Mouse (Mus musculus): ENCODE results near the gene Fam221b. TPM values are rescaled to one million over a fixed set of nuclear protein-coding genes. Genes with fewer than 3 reads are reported as not detected.

Fam221b gene
- 0.07 and 0.22 TPM in 2 replicates for polyA plus RNA-seq (2012)

DNA sequence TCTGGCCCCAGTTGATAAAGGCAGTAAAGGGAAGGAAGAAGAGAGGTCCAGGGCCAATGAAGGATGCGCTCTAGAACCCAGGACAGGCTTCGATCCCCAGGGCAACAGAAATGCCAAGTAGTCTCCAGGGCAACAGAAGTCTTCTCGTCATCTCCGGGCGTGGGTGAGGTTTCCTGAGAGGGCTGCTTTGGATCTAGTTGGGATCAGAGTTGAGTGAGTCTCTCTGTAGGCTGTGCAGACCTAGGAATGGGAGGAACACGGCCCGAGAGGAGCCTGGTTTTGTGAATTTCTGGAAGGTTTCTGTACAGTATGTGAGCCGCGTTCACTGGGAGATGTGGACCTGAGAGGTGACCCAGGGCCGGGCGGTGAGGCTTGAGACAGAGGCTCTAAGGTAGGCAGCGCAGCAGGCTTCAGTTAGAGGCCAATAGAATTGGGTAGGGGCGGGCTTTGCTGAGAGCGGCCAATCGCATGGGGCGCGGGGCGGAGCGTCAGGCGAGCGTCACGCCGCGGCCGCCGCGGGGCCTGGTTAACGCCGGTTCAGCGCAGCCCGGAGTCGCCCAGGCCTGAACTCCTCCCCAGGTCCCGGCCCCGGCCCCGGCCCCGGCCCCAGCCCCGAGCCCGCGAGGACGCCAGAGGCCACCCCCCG is at the start of gene Fam221b, which contains the start of gene Tmem8b:
TSS of gene Fam221b (minus strand) at position 364 of the 646 bp plus-strand sequence.
TSS of gene Tmem8b (plus strand) at position 190 of the 646 bp plus-strand sequence.

DNA sequence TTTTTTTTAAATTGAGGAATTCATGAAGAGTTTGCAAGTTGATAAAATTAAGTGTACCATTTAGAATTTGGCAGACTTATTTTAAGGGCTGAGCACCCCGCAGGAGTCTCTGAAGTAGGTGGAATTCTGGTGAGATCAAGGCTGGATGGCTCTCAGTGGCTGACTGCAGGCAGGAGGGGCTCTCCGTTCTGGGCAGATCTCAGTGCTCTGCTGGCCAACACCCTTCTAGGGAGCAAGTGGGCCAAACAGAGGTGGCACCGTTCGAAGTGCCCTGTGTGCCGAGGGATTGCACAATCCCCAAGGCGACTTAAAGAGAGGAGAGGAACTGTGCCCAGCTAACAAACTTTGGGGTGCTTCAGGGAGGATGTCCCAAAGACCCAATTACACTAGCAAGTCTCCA is 40.9 kb upstream of the Fam221b start, which contains the start of gene Olfr71:
TSS of gene Olfr71 (minus strand) at position 387 of the 400 bp plus-strand sequence.

DNA sequence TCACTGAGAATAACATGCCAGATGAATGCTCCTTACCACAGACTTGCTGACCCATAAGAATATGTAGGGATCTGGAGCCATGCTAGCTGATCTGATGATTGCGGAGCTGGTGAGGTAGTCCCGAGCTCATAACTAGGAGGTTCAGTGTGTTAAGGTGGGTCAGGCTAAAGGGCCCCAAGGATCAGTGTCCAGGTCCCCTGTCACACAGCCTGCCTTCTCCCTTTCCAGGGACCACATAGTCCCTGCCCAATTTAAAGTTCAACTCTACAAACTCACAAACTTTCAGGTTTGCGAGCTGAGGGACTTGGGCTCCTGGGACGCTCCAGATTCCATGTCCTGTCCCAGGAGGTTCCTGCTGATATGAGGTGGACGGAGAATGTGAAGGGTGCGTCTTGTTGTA is 31.8 kb upstream of the Fam221b start, which contains the start of gene Olfr70:
TSS of gene Olfr70 (minus strand) at position 101 of the 400 bp plus-strand sequence.

DNA sequence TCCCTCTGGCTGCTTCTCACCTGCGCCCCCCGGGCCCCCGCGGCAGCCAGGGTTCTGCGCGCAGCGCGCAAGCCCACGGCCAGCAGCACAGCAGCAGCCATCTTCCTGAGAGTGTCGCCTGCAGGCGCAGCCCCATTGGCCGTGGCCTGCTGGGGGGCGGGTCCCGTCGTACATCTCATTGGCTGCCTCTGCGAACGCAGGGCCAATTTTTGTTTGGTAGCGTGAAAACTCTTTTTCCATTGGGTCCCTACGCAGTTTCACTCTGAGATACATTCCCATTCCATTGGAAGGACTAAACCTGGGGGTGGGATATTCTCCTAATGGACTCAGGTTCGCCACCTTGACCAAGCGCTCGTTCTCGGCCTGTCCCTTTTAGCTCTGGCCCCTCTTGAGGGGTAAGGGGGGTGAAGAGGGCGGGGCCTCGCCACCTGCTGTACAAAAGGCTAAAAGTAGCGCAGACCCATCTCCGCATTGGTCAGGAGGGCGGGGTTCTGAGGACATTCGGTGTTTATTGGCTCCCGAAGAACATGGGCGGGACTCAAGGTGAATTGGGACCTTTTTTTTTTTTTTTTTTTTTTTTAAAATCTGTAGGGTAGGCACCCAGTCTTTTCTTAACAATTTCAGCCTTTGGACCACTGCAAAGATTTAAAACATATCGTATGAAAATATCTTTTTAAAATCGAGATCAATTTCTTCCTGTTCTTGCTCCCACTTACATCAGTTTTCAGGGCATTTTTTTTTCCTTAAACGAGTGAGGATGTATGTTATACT is 12.4 kb downstream of the Fam221b start, which contains the start of gene Hint2:
TSS of gene Hint2 (minus strand) at position 128 of the 771 bp plus-strand sequence.

DNA sequence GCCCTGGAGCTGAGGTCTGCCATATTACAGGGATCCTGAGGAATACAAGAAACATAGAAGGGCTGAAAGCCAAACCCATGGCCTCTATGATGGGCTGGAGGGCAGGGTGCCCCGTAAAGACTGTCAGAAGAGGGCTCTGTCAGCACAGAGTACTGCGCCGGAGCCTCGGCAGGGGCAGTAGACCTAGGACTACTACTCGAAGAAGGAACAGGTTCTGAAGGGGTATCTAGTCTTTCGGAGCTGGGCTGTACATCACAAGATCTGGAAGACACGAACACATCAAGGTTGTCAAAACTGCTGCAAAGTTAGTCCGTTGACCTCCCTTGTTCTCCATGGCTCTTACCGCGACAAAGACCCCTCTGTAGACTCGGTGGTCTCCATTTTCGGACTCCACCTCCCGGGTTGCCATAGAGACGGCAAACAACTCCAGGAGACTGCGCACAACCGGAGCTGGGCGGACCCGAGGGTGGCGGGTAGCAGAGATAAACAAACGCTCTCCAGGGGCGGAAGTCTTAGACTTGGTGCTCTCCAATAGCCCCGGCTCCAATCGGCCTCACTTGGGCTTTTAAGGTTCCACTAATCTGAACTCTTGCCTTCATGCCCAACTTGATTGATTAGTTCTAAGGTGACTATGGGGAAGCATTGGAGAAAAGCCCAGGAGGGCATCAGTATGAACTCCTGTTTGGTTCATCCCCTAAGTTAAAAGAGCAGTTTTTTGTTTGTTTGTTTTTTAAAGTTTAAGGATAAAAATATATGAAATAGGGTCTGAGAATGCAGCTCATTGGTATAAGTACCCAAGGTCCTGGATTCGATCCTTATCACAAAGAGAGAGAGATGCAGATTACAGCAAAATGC is 15.6 kb downstream of the Fam221b start, which contains the start of gene Spag8:
TSS of gene Spag8 (minus strand) at position 434 of the 855 bp plus-strand sequence.

DNA sequence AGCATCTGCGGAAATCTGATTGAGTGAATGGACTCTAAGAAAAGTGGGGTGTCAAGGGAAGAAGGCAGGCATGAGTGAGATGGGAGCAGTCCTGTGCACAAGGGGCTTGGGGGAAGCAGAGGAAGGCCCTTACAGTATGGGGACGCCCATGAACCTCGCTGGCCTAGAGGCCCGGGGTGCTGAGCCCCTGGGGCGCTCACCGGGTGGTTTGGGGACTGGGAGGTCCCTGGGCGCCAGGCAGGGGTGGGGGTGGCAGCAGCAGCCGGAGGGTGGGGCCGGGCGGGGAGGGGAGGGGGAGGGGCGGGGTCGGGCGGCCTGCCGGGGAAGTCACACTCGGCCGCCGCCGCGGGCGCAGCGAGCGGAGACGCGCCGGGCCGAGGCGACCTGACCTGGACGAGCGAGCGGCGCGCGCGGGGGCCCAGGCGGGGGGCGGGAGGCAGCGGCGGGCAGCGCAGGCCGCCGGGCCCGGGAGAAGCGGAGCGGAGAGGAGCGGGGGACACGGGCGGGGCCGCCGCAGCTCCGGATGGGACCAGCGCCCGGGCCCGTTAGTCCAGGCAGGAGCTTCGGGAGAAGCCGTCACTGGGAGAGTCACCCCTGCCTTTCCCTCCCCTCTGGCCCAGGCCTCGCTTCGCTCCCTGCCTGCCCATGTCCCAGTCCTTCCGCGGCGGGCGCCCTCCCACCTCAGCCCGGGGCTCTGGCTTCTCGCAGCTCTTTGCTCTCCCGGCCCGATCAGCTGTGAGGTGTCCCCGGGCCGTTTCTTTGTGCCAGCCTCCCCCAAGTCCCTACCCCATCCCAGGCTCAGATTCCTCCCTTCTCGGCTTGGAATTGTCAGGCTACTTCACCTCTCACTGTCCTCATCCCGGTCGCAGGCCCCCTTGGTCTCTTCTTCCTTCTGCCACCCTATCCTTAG is 37.6 kb downstream of the Fam221b start, which contains the start of gene Npr2:
TSS of gene Npr2 (plus strand) at position 890 of the 910 bp plus-strand sequence.

Other genes starting within 250 kb of the Fam221b start
- gene Fam166b, start 240.0 kb downstream of the Fam221b start, polyA plus RNA-seq (2012) = not detected in 2 replicates
- gene Tesk1, start 227.2 kb downstream of the Fam221b start, polyA plus RNA-seq (2012) = 62.0 and 67.6 TPM in 2 replicates
- 19.2 and 28.2 TPM in 2 replicates for gene Cd72, start 214.5 kb downstream of the Fam221b start, polyA plus RNA-seq (2012)
- 0.63 and 1.5 TPM in 2 replicates for gene Sit1, start 185.4 kb downstream of the Fam221b start, polyA plus RNA-seq (2012)
- 89.2 and 116 TPM in 2 replicates for gene Ccdc107, start 176.2 kb downstream of the Fam221b start, polyA plus RNA-seq (2012)
- 24.6 and 38.5 TPM in 2 replicates for gene Arhgef39, start 169.4 kb downstream of the Fam221b start, polyA plus RNA-seq (2012)
- 6.6 and 7.2 TPM in 2 replicates for gene Car9, start 162.2 kb downstream of the Fam221b start, polyA plus RNA-seq (2012)
- 4.0 and 10.1 TPM in 2 replicates for gene Tpm2, start 145.4 kb downstream of the Fam221b start, polyA plus RNA-seq (2012)
- gene Creb3, start 106.8 kb downstream of the Fam221b start, polyA plus RNA-seq (2012) = 2.3 and 3.2 TPM in 2 replicates
- 173 and 201 TPM in 2 replicates for gene Tln1, start 106.5 kb downstream of the Fam221b start, polyA plus RNA-seq (2012)
- 59.2 and 71.3 TPM in 2 replicates for gene Rgp1, start 90.4 kb downstream of the Fam221b start, polyA plus RNA-seq (2012)
- 11.5 and 13.7 TPM in 2 replicates for gene Gba2, start 90.3 kb downstream of the Fam221b start, polyA plus RNA-seq (2012)
- gene Msmp, start 84.7 kb downstream of the Fam221b start, polyA plus RNA-seq (2012) = not detected in 2 replicates
- gene Npr2, start 37.2 kb downstream of the Fam221b start, polyA plus RNA-seq (2012) = 2.0 and 2.3 TPM in 2 replicates
- 0.26 and 0.36 TPM in 2 replicates for gene Spag8, start 15.6 kb downstream of the Fam221b start, polyA plus RNA-seq (2012)
- gene Hint2, start 12.7 kb downstream of the Fam221b start, polyA plus RNA-seq (2012) = 44.6 and 61.0 TPM in 2 replicates
- 4.2 and 6.7 TPM in 2 replicates for gene Tmem8b, start 174 bp downstream of the Fam221b start, polyA plus RNA-seq (2012)
- gene Olfr70, start 31.7 kb upstream of the Fam221b start, polyA plus RNA-seq (2012) = not detected in 2 replicates
- not detected in 2 replicates for gene Olfr71, start 41.1 kb upstream of the Fam221b start, polyA plus RNA-seq (2012)
- not detected in 2 replicates for gene Hrct1, start 58.0 kb upstream of the Fam221b start, polyA plus RNA-seq (2012)
- 0.03 TPM in 1 of 2 replicates, not detected in the other for gene Spaar, start 60.9 kb upstream of the Fam221b start, polyA plus RNA-seq (2012)
- not detected in 2 replicates for gene Olfr159, start 101.9 kb upstream of the Fam221b start, polyA plus RNA-seq (2012)
- gene Olfr156, start 154.8 kb upstream of the Fam221b start, polyA plus RNA-seq (2012) = not detected in 2 replicates
- gene Olfr157, start 171.1 kb upstream of the Fam221b start, polyA plus RNA-seq (2012) = not detected in 2 replicates
- gene Olfr155, start 182.4 kb upstream of the Fam221b start, polyA plus RNA-seq (2012) = not detected in 2 replicates
- gene Reck, start 206.4 kb upstream of the Fam221b start, polyA plus RNA-seq (2012) = 0.53 and 1.00 TPM in 2 replicates